Mouse (Mus musculus): ENCODE data around the gene Pdk3. TPM values are rescaled to one million over a fixed set of nuclear protein-coding genes. Genes with fewer than 3 reads are reported as not detected.

Pdk3 gene
- total RNA-seq (2021) = 10 to 100 TPM; 19.0 to 19.6 TPM

DNA sequence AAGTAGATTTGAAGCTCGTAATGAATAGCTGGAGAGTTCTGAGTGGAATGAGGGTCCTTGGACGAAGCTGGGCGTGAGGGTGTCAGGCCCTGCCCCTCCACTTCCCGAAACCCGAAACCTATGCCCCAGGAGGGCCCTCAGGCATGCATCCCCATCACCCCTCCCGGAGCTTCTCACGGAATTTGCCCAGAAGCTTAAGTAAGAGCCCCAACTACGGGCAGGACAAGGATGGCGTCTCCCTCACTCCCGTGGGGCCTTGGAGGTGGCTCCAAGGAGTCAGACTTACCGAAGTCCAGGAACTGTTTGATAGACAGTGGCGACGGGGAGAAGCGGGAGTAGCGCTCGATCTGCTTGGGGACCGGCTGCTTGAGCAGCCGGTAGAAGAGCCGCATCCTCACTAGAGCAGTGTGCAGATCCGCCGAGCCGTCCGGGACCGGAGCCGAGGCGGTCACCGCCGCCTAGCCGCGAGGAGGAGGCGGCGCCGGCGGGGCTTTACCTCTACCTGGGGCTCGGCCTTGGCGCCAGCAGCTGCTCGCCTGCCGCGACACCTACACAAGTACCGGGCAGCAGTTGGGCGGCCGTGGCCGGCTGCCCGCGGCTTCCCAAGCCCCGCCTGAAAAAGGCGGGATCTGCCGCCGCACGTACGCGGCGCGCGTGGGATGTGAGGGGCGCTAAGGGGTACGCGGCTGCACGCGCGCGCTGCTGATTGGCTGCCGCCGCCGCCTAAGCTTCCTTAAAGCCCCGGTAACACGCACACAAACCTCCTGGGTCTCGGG is at the start of gene Pdk3:
Gene Pdk3 (minus strand): TSS at position 641 of the 776 bp plus-strand sequence.
- peak; percentile 79 for DNase-seq
- intact Hi-C loops (cut with DNase I) = no loop called here

- intact Hi-C loops (cut with DNase I) = no loop called here
- DNase-seq = no peak
These were observed 45.6 kb upstream of the Pdk3 start for GRCm38 (mm10) chrX:93877634-93878016.

- no peak for DNase-seq
- intact Hi-C loops (cut with DNase I) = no loop called here
These were observed 45.1 kb upstream of the Pdk3 start for GRCm38 (mm10) chrX:93876981-93877633.

GRCm38 (mm10) chrX:93863393-93863792 is 31.4 kb upstream of the Pdk3 start:
- intact Hi-C loops (cut with DNase I) = no loop called here

GRCm38 (mm10) chrX:93862525-93863086 is 30.6 kb upstream of the Pdk3 start:
- intact Hi-C loops (cut with DNase I) = no loop called here
- DNase-seq = no peak

More at GRCm38 (mm10) chrX:93863393-93863792, 31.4 kb upstream of the Pdk3 start:
- no peak for DNase-seq

GRCm38 (mm10) chrX:93857756-93858155 is 25.8 kb upstream of the Pdk3 start:
- DNase-seq = no peak
- intact Hi-C loops (cut with DNase I) = no loop called here

DNA sequence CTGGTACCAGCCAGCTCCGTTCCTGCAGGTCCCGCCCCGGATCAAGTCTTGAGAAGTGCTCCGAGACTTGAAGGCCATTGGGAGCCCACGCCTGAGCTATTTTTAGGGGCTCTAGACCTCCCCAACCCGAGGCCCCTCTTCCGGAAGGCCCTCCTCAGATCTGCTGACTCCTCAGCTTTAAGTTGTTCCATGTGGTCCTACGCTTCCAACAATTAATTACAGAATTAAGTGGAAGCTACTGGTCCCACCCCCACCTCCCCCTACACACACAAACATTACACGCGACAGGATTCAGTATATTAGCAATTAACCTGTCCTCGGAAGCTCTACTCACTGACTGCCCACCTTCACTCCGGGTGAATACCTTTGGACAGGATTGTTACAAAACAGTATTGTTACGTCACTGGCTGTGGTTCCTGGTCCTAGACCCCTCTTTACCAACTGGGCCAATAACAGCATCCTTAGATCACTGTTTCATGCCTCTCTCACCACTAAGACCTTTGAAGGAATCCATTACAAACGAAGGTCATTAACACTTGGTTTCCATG is 410 bp upstream of the Pdk3 start:
- intact Hi-C loops (cut with DNase I) = no loop called here
- DNase-seq = no peak

GRCm38 (mm10) chrX:93825787-93826186 is 6.2 kb downstream of the Pdk3 start:
- DNase-seq = no peak
- intact Hi-C loops (cut with DNase I) = no loop called here

GRCm38 (mm10) chrX:93808040-93808439 is 24.0 kb downstream of the Pdk3 start:
- intact Hi-C loops (cut with DNase I) = no loop called here
- no peak for DNase-seq

GRCm38 (mm10) chrX:93793168-93793567 is 38.8 kb downstream of the Pdk3 start:
- peak; percentile 34 for DNase-seq
- intact Hi-C loops (cut with DNase I) = no loop called here

DNA sequence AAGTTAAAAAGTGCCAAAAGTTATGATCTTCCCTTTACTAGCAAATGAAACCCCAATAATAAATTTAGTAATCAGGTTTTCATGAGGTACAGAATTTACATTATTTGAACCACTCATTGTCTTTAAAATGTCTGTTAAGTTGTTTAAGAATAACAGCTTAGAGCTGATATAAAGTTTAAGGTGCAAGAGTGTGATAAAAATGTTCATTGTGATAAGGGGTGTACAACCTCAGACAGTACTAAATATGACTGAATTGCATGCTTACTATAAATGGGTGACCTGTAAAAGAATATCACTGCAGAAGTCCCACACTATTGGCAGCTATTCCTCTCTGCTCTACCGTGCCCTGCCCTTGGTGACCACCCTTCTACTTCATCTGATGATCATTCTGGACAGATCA is 42.4 kb downstream of the Pdk3 start:
- intact Hi-C loops (cut with DNase I) = no loop called here
- DNase-seq = no peak

DNA sequence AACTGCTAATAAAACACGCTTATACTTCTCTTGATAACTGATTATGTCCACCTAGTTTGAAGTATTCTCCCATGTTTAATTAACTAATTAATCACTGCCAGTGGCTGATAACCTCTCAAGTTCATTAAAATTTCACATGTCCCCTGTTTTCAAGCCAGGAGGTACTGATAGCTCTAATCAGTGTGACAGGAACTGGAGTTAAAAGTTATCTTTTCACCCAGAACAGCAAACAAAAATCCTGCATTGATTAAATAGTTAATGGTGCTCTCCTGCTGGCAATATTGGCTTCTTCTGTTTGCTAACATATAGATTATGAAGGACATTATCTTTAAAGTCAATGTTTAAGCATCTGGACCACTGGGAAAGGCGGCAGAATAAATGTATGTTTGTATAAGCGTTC is 71.2 kb downstream of the Pdk3 start:
- DNase-seq = no peak
- intact Hi-C loops (cut with DNase I) = no loop called here

DNA sequence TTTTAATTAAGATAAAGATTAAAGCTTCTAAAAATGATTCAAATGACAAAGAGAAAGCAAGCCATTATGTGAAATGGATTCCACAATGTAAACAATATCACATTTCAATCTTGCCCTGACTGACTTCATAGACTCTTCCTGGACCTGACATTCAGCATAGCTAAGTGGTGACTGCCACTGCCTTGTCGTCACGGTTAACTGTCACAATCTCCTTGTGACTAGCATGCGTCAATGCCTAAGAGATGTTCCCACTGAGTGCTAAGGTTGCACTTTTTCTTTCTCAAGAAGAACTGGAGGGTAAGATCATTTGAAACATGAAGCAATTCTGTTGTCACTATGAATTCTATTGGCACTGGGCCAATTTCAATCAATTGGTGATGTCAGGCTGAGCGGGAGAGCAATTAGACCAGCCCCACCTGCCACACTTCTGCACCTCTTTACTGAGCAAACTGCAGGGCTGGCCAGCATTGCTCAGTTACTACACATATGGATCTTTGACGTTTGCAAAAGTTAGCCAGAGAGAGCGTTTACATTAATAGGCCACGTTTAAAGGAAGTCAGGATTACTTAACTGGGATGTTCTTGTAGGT is 75.0 kb downstream of the Pdk3 start:
- DNase-seq = no peak
- intact Hi-C loops (cut with DNase I) = no loop called here

DNA sequence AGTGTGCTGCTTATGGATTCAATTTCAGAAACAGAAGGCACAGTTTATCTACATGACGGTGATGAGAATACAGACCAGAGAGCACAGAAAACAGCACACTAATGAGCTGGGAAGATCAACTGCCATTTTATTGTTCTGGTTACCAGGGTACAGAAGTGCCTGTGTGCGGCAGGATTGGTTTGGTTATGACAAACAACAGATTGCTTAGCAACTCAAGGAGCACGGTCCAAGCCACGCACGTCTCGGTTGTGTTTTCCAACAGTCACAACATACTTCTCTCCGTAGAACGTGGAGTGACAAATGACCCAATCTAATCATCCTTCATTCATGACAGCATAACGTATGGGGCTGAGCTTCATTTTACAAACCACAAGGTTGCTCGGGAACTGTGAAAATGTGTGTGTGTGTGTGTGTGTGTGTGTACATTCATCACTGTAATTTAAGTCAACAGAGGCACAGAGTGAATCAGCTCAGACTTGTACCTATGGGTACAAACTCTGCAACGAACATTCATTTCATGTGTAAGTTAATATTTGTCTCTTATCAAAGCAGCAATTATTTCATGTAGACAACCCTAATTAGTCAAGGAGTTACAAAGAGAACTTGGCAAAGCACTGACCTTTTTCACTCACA is 76.7 kb downstream of the Pdk3 start:
- DNase-seq = no peak
- intact Hi-C loops (cut with DNase I) = no loop called here

DNA sequence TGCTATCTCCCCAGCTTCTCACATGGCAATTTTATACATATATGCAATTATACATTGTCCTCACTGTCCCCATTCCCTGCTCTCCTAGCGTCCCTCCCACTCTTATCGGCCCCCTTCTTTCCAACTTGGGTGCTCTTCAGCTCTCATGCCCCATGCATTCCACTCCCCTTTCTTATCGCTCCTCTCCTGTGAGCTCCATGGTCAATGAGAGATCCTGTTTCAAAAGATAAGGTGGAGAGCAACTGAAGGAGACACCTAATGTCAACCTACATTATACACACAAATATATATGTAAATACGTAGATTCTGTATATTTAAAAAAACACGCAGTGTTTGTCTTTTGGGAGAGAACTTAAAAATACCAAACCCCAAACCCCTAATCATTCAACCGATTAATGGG is 81.4 kb downstream of the Pdk3 start:
- DNase-seq = no peak
- intact Hi-C loops (cut with DNase I) = no loop called here

DNA sequence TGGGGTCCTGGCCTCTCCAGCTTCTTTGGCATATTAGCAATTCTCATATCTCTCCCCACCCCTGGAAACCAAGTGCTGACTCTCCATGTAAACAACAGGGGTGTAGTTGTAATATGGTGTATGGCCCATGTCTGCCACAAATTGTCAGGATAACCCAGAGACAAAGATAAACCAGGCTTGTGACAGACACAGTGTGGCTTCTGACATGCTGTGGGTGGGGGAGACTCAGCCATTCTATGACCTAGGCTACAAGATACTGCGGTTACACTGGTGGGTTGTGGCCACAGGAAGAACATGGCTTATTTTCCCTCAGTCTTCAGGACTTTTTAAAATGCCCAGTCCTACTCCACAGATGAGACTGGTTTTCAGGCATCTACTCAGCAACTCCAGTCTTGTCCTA is 82.8 kb downstream of the Pdk3 start:
- intact Hi-C loops (cut with DNase I) = no loop called here
- no peak for DNase-seq

DNA sequence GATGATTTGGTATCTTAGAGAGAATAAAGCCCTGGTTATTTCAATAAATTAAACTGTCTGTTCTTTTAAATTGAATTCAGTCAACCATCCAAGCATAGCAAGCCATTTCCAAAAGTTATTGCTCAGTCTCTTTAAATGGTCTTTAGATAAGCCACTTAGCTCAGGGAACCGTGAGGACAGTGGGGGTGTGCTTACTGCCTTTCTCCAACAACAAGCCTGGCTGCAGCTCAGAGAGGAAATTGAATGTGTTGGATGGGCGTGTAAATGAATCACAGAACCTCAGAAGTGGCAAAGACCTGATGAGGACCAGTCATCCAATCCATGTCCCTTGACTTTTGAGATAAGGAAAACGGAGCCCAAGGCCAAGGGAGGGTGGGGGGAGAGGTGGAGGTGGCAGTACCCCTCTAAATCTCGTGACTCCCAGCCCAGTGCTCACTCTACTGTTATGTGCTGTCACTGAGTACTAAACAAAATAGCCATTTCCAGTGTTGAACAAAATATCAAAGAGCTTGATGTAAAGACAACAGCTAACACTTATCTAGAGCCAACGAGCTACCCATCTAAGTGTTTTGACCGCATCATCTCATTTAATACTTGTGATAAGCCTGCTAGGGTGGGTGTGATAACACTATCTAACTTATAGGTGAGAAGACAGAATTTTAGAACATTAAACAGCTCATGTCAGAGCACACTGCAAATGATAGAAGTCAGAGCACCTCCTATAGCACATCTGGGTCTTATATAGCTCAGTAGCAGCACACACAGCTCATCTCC is 98.8 kb downstream of the Pdk3 start:
- intact Hi-C loops (cut with DNase I) = no loop called here
- no peak for DNase-seq

GRCm38 (mm10) chrX:93732407-93732806 is 99.6 kb downstream of the Pdk3 start:
- intact Hi-C loops (cut with DNase I) = no loop called here
- no peak for DNase-seq

GRCm38 (mm10) chrX:93730854-93731253 is 101.1 kb downstream of the Pdk3 start:
- DNase-seq = no peak
- intact Hi-C loops (cut with DNase I) = no loop called here

- intact Hi-C loops (cut with DNase I) = no loop called here
- DNase-seq = no peak
These were observed 102.5 kb downstream of the Pdk3 start for GRCm38 (mm10) chrX:93729529-93729928.
